30 mouse cellular contexts compared by ENCODE assay signal in genomic region chr8:121076555-121076954, GRCm38 (mm10). TPM values are rescaled to one million over a fixed set of nuclear protein-coding genes. Genes with fewer than 3 reads are reported as not detected.
DNase-seq lines count a peak whose midpoint lies in the region; ATAC-seq and TF ChIP-seq lines count a peak whose summit lies in the region.
"Had no signal": no experiment of that assay in that cellular context is flagged by ENCODE, and none has a peak within 500 bp of the region (broad histone marks: within the 10 kb centered on the region; RNA-seq: fewer than 3 reads in every experiment).

No protein-coding gene starts in this region.

- H3K9ac ChIP-seq in hindbrain, embryonic 11.5 days (ENCODE audit: low read depth, low read length): no peak overlapping the region
- H3K9ac ChIP-seq in hindbrain, embryonic 12.5 days: no peak overlapping the region
- H3K9ac ChIP-seq in lung, postnatal 0 days (replicated peaks; ENCODE audit: low read depth): no peak overlapping the region
- H3K9ac ChIP-seq in stomach, postnatal 0 days (ENCODE audit: low read length): 0 out of 2 replicates have a peak overlapping the region, but pooled peaks have one; percentile 8
- H3K9ac ChIP-seq: hindbrain, embryonic 14.5 days; liver, embryonic 14.5 days; midbrain, embryonic 15.5 days had no signal

- H3K9me3 ChIP-seq in hindbrain, embryonic 11.5 days (ENCODE audit: control insufficient read depth, low read length): no peaks in the 10 kb centered on the region
- H3K9me3 ChIP-seq in hindbrain, embryonic 12.5 days (replicated peaks): peaks cover 3% of the 10 kb centered on the region; the same call in 1 of the 2 replicates
- no peaks in the 10 kb centered on the region for H3K9me3 ChIP-seq in lung, postnatal 0 days (ENCODE audit: low read length)
- no peaks in the 10 kb centered on the region for H3K9me3 ChIP-seq in limb, embryonic 10.5 days (replicated peaks)
- no peaks in the 10 kb centered on the region for H3K9me3 ChIP-seq in stomach, postnatal 0 days (ENCODE audit: control insufficient read depth, low read length)
- H3K9me3 ChIP-seq: midbrain, embryonic 15.5 days had no signal

- no peak for TF ChIP-seq CTCF in lung, postnatal 0 days (IDR thresholded peaks at IDR 0.05)
- TF ChIP-seq CTCF in stomach, postnatal 0 days (IDR thresholded peaks at IDR 0.05; ENCODE audit: low read depth): no peak
- TF ChIP-seq CTCF in layer of hippocampus, adult 2 months (conservative IDR thresholded peaks at IDR 0.05): no peak

- H3K27me3 ChIP-seq in hindbrain, embryonic 11.5 days (ENCODE audit: control insufficient read depth, insufficient read depth, low read length): peaks cover 97% of the 10 kb centered on the region
- peaks cover 99% of the 10 kb centered on the region for H3K27me3 ChIP-seq in hindbrain, embryonic 12.5 days
- peaks cover 20% of the 10 kb centered on the region for H3K27me3 ChIP-seq in lung, postnatal 0 days (replicated peaks; ENCODE audit: insufficient read depth, low read length)
- peaks cover 100% of the 10 kb centered on the region for H3K27me3 ChIP-seq in limb, embryonic 10.5 days (ENCODE audit: low read depth, poor library complexity, severe bottlenecking)
- H3K27me3 ChIP-seq in stomach, postnatal 0 days (ENCODE audit: control insufficient read depth, insufficient read depth, low read length): peaks cover 4% of the 10 kb centered on the region; the same call in 1 of the 2 replicates

- no peak for ATAC-seq in hindbrain, embryonic 11.5 days (ENCODE audit: low FRiP score)
- ATAC-seq in hindbrain, embryonic 12.5 days (ENCODE audit: low FRiP score): no peak
- ATAC-seq in lung, postnatal 0 days: no peak
- ATAC-seq in stomach, postnatal 0 days (ENCODE audit: low FRiP score, low TSS enrichment): no peak
- ATAC-seq: forebrain, embryonic 16.5 days; inflammation-experienced regulatory T-cells, adult 6 months; midbrain, embryonic 15.5 days; Patski had no signal

- H3K36me3 ChIP-seq in hindbrain, embryonic 11.5 days (ENCODE audit: control insufficient read depth, insufficient read depth, low read length): no peaks in the 10 kb centered on the region
- H3K36me3 ChIP-seq in hindbrain, embryonic 12.5 days: no peaks in the 10 kb centered on the region
- H3K36me3 ChIP-seq in lung, postnatal 0 days (ENCODE audit: insufficient read depth, low read length): no peaks in the 10 kb centered on the region
- no peaks in the 10 kb centered on the region for H3K36me3 ChIP-seq in limb, embryonic 10.5 days
- H3K36me3 ChIP-seq in stomach, postnatal 0 days (ENCODE audit: control insufficient read depth, insufficient read depth, low read length): no peaks in the 10 kb centered on the region
- H3K36me3 ChIP-seq: midbrain, embryonic 15.5 days had no signal

- no peak overlapping the region for H3K4me3 ChIP-seq in hindbrain, embryonic 11.5 days (ENCODE audit: low read depth, low read length)
- H3K4me3 ChIP-seq in hindbrain, embryonic 12.5 days: no peak overlapping the region
- H3K4me3 ChIP-seq in lung, postnatal 0 days (ENCODE audit: low read depth, low read length): 0 out of 2 replicates have a peak overlapping the region, but pooled peaks have one; percentile 5
- H3K4me3 ChIP-seq in limb, embryonic 10.5 days: no peak overlapping the region
- no peak overlapping the region; the same call in 1 of the 2 replicates for H3K4me3 ChIP-seq in stomach, postnatal 0 days (ENCODE audit: low read depth, low read length)
- H3K4me3 ChIP-seq in layer of hippocampus, adult 2 months: no peak overlapping the region
- H3K4me3 ChIP-seq: erythroblast, embryonic 14.5 days; midbrain, embryonic 15.5 days had no signal

- no peak for TF ChIP-seq EP300 in lung, postnatal 0 days (IDR thresholded peaks at IDR 0.05)
- TF ChIP-seq EP300 in stomach, postnatal 0 days (optimal IDR thresholded peaks at IDR 0.05): no peak

- peak; percentile 33 for DNase-seq in hindbrain, embryonic 11.5 days (ENCODE audit: low spot score)
- no peak for DNase-seq in lung, postnatal 0 days (ENCODE audit: low spot score)
- DNase-seq in lung, adult 18-20 months: no peak
- peak; percentile 40 for DNase-seq in limb, embryonic 10.5 days (ENCODE audit: low spot score)
- no peak for DNase-seq in stomach, postnatal 0 days (ENCODE audit: low spot score)
- no peak for DNase-seq in heart, adult 8-10 months (ENCODE audit: low spot score)
- DNase-seq in layer of hippocampus, adult 2 months (ENCODE audit: low spot score in 2 of 2): no peak
- DNase-seq: adrenal gland, postnatal 14 days; cerebellum, adult 11-12 months; cerebellum, adult 9-11 months; heart, postnatal 14 days; kidney, adult 9 months; kidney, postnatal 10 days; layer of hippocampus, adult 9-11 months; liver; right cerebral cortex, adult 18-20 months; thymus, adult 18-20 months; thymus, postnatal 25 days had no signal

- no peaks in the 10 kb centered on the region for H3K4me1 ChIP-seq in hindbrain, embryonic 11.5 days (replicated peaks; ENCODE audit: control insufficient read depth, insufficient read depth, low read length)
- peaks cover 7% of the 10 kb centered on the region for H3K4me1 ChIP-seq in hindbrain, embryonic 12.5 days
- H3K4me1 ChIP-seq in lung, postnatal 0 days (ENCODE audit: insufficient read depth, low read depth, low read length): peaks cover 5% of the 10 kb centered on the region
- H3K4me1 ChIP-seq in limb, embryonic 10.5 days: peaks cover 42% of the 10 kb centered on the region
- H3K4me1 ChIP-seq in stomach, postnatal 0 days (replicated peaks; ENCODE audit: control insufficient read depth, insufficient read depth): peaks cover 3% of the 10 kb centered on the region; the same call in 1 of the 2 replicates
- H3K4me1 ChIP-seq: midbrain, embryonic 15.5 days had no signal

- H3K4me2 ChIP-seq in hindbrain, embryonic 11.5 days (replicated peaks; ENCODE audit: low read depth, low read length): no peak overlapping the region
- H3K4me2 ChIP-seq in hindbrain, embryonic 12.5 days (replicated peaks): no peak overlapping the region
- peak overlapping the region; percentile 62 for H3K4me2 ChIP-seq in lung, postnatal 0 days (replicated peaks; ENCODE audit: low read depth, low read length)
- H3K4me2 ChIP-seq in stomach, postnatal 0 days (replicated peaks; ENCODE audit: low read depth): peak overlapping the region; percentile 64
- H3K4me2 ChIP-seq: hindbrain, embryonic 14.5 days; midbrain, embryonic 15.5 days had no signal

- H3K27ac ChIP-seq in hindbrain, embryonic 11.5 days (ENCODE audit: low read depth, low read length): no peak overlapping the region
- H3K27ac ChIP-seq in hindbrain, embryonic 12.5 days: no peak overlapping the region
- H3K27ac ChIP-seq in lung, postnatal 0 days (ENCODE audit: low read length): no peak overlapping the region
- H3K27ac ChIP-seq in limb, embryonic 10.5 days: no peak overlapping the region
- peak overlapping the region; percentile 83 for H3K27ac ChIP-seq in stomach, postnatal 0 days (replicated peaks)
- H3K27ac ChIP-seq in layer of hippocampus, adult 2 months: no peak overlapping the region
- H3K27ac ChIP-seq: hindbrain, embryonic 14.5 days; liver, embryonic 14.5 days; midbrain, embryonic 15.5 days had no signal

- WGBS in hindbrain, embryonic 11.5 days: 5% methylated on average over 7 of the region's 7 CpGs
- WGBS in hindbrain, embryonic 12.5 days: 4% methylated on average over 7 of the region's 7 CpGs
- 39% methylated on average over 7 of the region's 7 CpGs for WGBS in lung, postnatal 0 days
- WGBS in limb, embryonic 10.5 days: 13% methylated on average over 7 of the region's 7 CpGs
- 19% methylated on average over 7 of the region's 7 CpGs for WGBS in stomach, postnatal 0 days

RNA-seq across cellular contexts. Expression of gene Foxf1, which starts 7.6 kb away (rescaled TPM):
- 2.1 and 2.3 TPM in 2 replicates for polyA plus RNA-seq in hindbrain, embryonic 11.5 days (2014; fragmentation: Nextera tagmentation; extraction: Ambion mirVana)
- polyA plus RNA-seq in hindbrain, embryonic 12.5 days (2016; fragmentation: Nextera tagmentation; extraction: Ambion mirVana): 2.0 and 3.2 TPM in 2 replicates
- 156 and 194 TPM in 2 replicates for polyA plus RNA-seq in lung, postnatal 0 days (2015; fragmentation: Nextera tagmentation; extraction: Ambion mirVana)
- 0.48 and 4.4 TPM in 2 replicates for polyA plus RNA-seq in limb, embryonic 10.5 days (2016; fragmentation: Nextera tagmentation; extraction: Ambion mirVana)
- 59.3 and 64.0 TPM in 2 replicates for polyA plus RNA-seq in stomach, postnatal 0 days (2015; fragmentation: Nextera tagmentation; extraction: Ambion mirVana)
- under 1 TPM in 3 of 4 experiments, not detected in 1; 0.19 to 0.34 (median 0.33) TPM for total RNA-seq in heart, adult 8-10 months (2022)
- under 1 TPM; 0.49 to 0.71 TPM for total RNA-seq in layer of hippocampus, adult 2 months (2021)
- total RNA-seq: MEL; neutrophil, adult 5-6 weeks had no signal
- polyA plus RNA-seq: erythroblast, embryonic 14.5 days had no signal

RNA-seq across cellular contexts. Expression of gene Mthfsd, which starts 31.6 kb away (rescaled TPM):
- polyA plus RNA-seq in hindbrain, embryonic 11.5 days (2014; fragmentation: Nextera tagmentation; extraction: Ambion mirVana): 53.5 and 56.1 TPM in 2 replicates
- polyA plus RNA-seq in hindbrain, embryonic 12.5 days (2016; fragmentation: Nextera tagmentation; extraction: Ambion mirVana): 60.0 and 69.3 TPM in 2 replicates
- polyA plus RNA-seq in lung, postnatal 0 days (2015; fragmentation: Nextera tagmentation; extraction: Ambion mirVana): 36.1 and 37.7 TPM in 2 replicates
- 58.5 and 67.6 TPM in 2 replicates for polyA plus RNA-seq in limb, embryonic 10.5 days (2016; fragmentation: Nextera tagmentation; extraction: Ambion mirVana)
- polyA plus RNA-seq in stomach, postnatal 0 days (2015; fragmentation: Nextera tagmentation; extraction: Ambion mirVana): 33.0 and 38.1 TPM in 2 replicates
- total RNA-seq in heart, adult 8-10 months (2022): 10 to 100 TPM; 15.3 to 17.1 (median 15.6) TPM
- total RNA-seq in layer of hippocampus, adult 2 months (2021): 10 to 100 TPM; 38.8 to 46.1 TPM

RNA-seq across cellular contexts. Expression of gene Foxc2, which starts 39.4 kb away (rescaled TPM):
- 6.8 and 8.0 TPM in 2 replicates for polyA plus RNA-seq in hindbrain, embryonic 11.5 days (2014; fragmentation: Nextera tagmentation; extraction: Ambion mirVana)
- polyA plus RNA-seq in hindbrain, embryonic 12.5 days (2016; fragmentation: Nextera tagmentation; extraction: Ambion mirVana): 22.7 and 25.4 TPM in 2 replicates
- polyA plus RNA-seq in lung, postnatal 0 days (2015; fragmentation: Nextera tagmentation; extraction: Ambion mirVana): 0.47 and 0.58 TPM in 2 replicates
- polyA plus RNA-seq in limb, embryonic 10.5 days (2016; fragmentation: Nextera tagmentation; extraction: Ambion mirVana): 2.3 and 3.3 TPM in 2 replicates
- 0.40 and 0.41 TPM in 2 replicates for polyA plus RNA-seq in stomach, postnatal 0 days (2015; fragmentation: Nextera tagmentation; extraction: Ambion mirVana)
- 1 to 10 TPM; 1.4 to 2.2 (median 1.6) TPM for total RNA-seq in heart, adult 8-10 months (2022)
- 1 to 10 TPM; 1.0 to 1.1 TPM for total RNA-seq in layer of hippocampus, adult 2 months (2021)
- total RNA-seq: neutrophil, adult 5-6 weeks had no signal
- polyA plus RNA-seq: erythroblast, embryonic 14.5 days; inflammation-experienced regulatory T-cells, adult 6 months had no signal

RNA-seq across cellular contexts. Expression of gene Foxl1, which starts 51.2 kb away (rescaled TPM):
- polyA plus RNA-seq in hindbrain, embryonic 11.5 days (2014; fragmentation: Nextera tagmentation; extraction: Ambion mirVana): 0.73 and 1.9 TPM in 2 replicates
- 1.8 and 2.2 TPM in 2 replicates for polyA plus RNA-seq in hindbrain, embryonic 12.5 days (2016; fragmentation: Nextera tagmentation; extraction: Ambion mirVana)
- 0.88 and 1.3 TPM in 2 replicates for polyA plus RNA-seq in lung, postnatal 0 days (2015; fragmentation: Nextera tagmentation; extraction: Ambion mirVana)
- polyA plus RNA-seq in limb, embryonic 10.5 days (2016; fragmentation: Nextera tagmentation; extraction: Ambion mirVana): 0.13 and 0.15 TPM in 2 replicates
- 2.8 and 2.9 TPM in 2 replicates for polyA plus RNA-seq in stomach, postnatal 0 days (2015; fragmentation: Nextera tagmentation; extraction: Ambion mirVana)
- under 1 TPM in 3 of 4 experiments, not detected in 1; 0.08 to 0.26 (median 0.09) TPM for total RNA-seq in heart, adult 8-10 months (2022)
- total RNA-seq in layer of hippocampus, adult 2 months (2021): under 1 TPM in 1 of 2 experiments, not detected in 1; 0.13 TPM
- total RNA-seq: neutrophil, adult 5-6 weeks had no signal
- polyA plus RNA-seq: erythroblast, embryonic 14.5 days; inflammation-experienced regulatory T-cells, adult 6 months; limb, embryonic 11.5 days; spleen, adult 2 months had no signal

Comparison
In these comparisons a context has a peak if more than half of its experiments do, and no peak if none do; other contexts are left out.
1. DNase-seq: peak in hindbrain, embryonic 11.5 days (single experiment) and limb, embryonic 10.5 days (single experiment); none in lung, postnatal 0 days (single experiment), lung, adult 18-20 months (0 of 2), stomach, postnatal 0 days (single experiment), heart, adult 8-10 months (single experiment) and layer of hippocampus, adult 2 months (0 of 2).
2. H3K4me2 ChIP-seq: peak in lung, postnatal 0 days (single experiment) and stomach, postnatal 0 days (single experiment); none in hindbrain, embryonic 11.5 days (single experiment) and hindbrain, embryonic 12.5 days (single experiment).
3. RNA of gene Foxf1, which starts 7.6 kb away (polyA plus RNA-seq): 156 to 194 TPM in lung, postnatal 0 days and 59.3 to 64.0 TPM in stomach, postnatal 0 days; 2.1 to 2.3 TPM in hindbrain, embryonic 11.5 days, 2.0 to 3.2 TPM in hindbrain, embryonic 12.5 days and 0.48 to 4.4 TPM in limb, embryonic 10.5 days; every median in the first group is over 10 times any median in the second.